Mouse (Mus musculus) limb, embryonic 12.5 days (tissue): ENCODE measurements around the gene Gm28043. TPM values are rescaled to one million over a fixed set of nuclear protein-coding genes. Genes with fewer than 3 reads are reported as not detected.

ENCODE experiments used
- ATAC-seq: fragments of 200-750 bp; cut with Nextera tagmentation; 2 replicates; pipeline ENCODE4 v1.8.0; 2017; ENCODE audit warnings: low read depth, moderate TSS enrichment; ENCODE audit not compliant: insufficient number of reproducible peaks, insufficient read depth, low FRiP score, low TSS enrichment
- H3K27ac ChIP-seq: fragments of 300-500 bp; sonication (generic); 2 replicates; pipeline ENCODE4 v1.5.1; 2016; ENCODE audit warnings: mild to moderate bottlenecking, moderate library complexity
- H3K27me3 ChIP-seq: fragments of 300-500 bp; sonication (generic); 2 replicates; pipeline ENCODE4 v1.6.1; 2016; ENCODE audit warnings: mild to moderate bottlenecking, moderate library complexity
- H3K36me3 ChIP-seq: fragments of 300-500 bp; sonication (generic); 2 replicates; pipeline ENCODE4 v1.6.1; 2016; ENCODE audit warnings: mild to moderate bottlenecking, moderate library complexity
- H3K4me1 ChIP-seq: fragments of 300-500 bp; sonication (generic); replicated peaks from 2 replicates; pipeline ENCODE4 v1.6.1; 2016
- H3K4me2 ChIP-seq: fragments of 300-500 bp; sonication (generic); 2 replicates; pipeline ENCODE4 v1.6.1; 2016; ENCODE audit warnings: mild to moderate bottlenecking, moderate library complexity
- H3K4me3 ChIP-seq: fragments of 300-500 bp; sonication (generic); replicated peaks from 2 replicates; pipeline ENCODE4 v1.5.1; 2016; ENCODE audit warnings: mild to moderate bottlenecking
- H3K9ac ChIP-seq: fragments of 300-500 bp; sonication (generic); replicated peaks from 2 replicates; pipeline ENCODE4 v1.6.1; 2016; ENCODE audit warnings: mild to moderate bottlenecking, moderate library complexity
- H3K9me3 ChIP-seq: fragments of 300-500 bp; sonication (generic); 2 replicates; pipeline ENCODE4 v1.6.1; 2016; ENCODE audit warnings: mild to moderate bottlenecking, moderate library complexity
- WGBS: fragments of 180-500 bp; shearing (Covaris S2); methylation state at CpG from one replicate; pipeline ENCODE4 v1.1.7; 2016; 5-methylcytosine and 5-hydroxymethylcytosine counted together
- polyA plus RNA-seq: library from polyadenylated mRNA; unstranded; fragments of >200 nt; fragmentation: Nextera tagmentation; extraction: Ambion mirVana; gene quantifications from 2 replicates; pipeline ENCODE4 v1.2.1, GENCODE M21; 2016

Gene Gm28043
- polyA plus RNA-seq, 1 experiment from 2014 or later, result 3.2 TPM

- Histone ChIP-seq H3K9me3 (no peaks in the 10 kb centered on the region), H3K36me3 (peaks cover 98% of the 10 kb centered on the region), H3K4me2 (no peak overlapping the region), H3K27ac (no peak overlapping the region), H3K27me3 (no peaks in the 10 kb centered on the region), H3K4me1 (no peaks in the 10 kb centered on the region), H3K9ac (no peak overlapping the region), H3K4me3 (no peak overlapping the region)
- WGBS, result 88% methylated on average over 6 of the region's 6 CpGs
- ATAC-seq, result no peak
Measured at GRCm38 (mm10) chr17:29698421-29698820, 83.7 kb downstream of the Gm28043 start.

GRCm38 (mm10) chr17:29700573-29700972, 85.9 kb downstream of the Gm28043 start:
- no peak overlapping the region for H3K4me2 ChIP-seq
- H3K27ac ChIP-seq, result no peak overlapping the region
- no peaks in the 10 kb centered on the region for H3K4me1 ChIP-seq
- H3K4me3 ChIP-seq, result no peak overlapping the region
- H3K9me3 ChIP-seq, result no peaks in the 10 kb centered on the region
- H3K27me3 ChIP-seq, result no peaks in the 10 kb centered on the region
- H3K9ac ChIP-seq, result no peak overlapping the region
- 89% methylated on average over 7 of the region's 7 CpGs for WGBS
- ATAC-seq, result no peak
- peaks cover 89% of the 10 kb centered on the region for H3K36me3 ChIP-seq

GRCm38 (mm10) chr17:29702938-29703710, 88.4 kb downstream of the Gm28043 start:
- Histone ChIP-seq H3K4me2 (no peak overlapping the region), H3K27ac (no peak overlapping the region), H3K4me3 (no peak overlapping the region), H3K27me3 (no peaks in the 10 kb centered on the region), H3K36me3 (peaks cover 65% of the 10 kb centered on the region), H3K9ac (no peak overlapping the region), H3K9me3 (no peaks in the 10 kb centered on the region), H3K4me1 (peaks cover 20% of the 10 kb centered on the region)
- 86% methylated on average over 4 of the region's 4 CpGs for WGBS
- no peak for ATAC-seq

GRCm38 (mm10) chr17:29704781-29705180, 90.1 kb downstream of the Gm28043 start:
- no peak overlapping the region for H3K9ac ChIP-seq
- no peak overlapping the region for H3K27ac ChIP-seq
- H3K4me3 ChIP-seq, result no peak overlapping the region
- peaks cover 37% of the 10 kb centered on the region for H3K4me1 ChIP-seq
- peaks cover 48% of the 10 kb centered on the region for H3K36me3 ChIP-seq
- no peaks in the 10 kb centered on the region for H3K9me3 ChIP-seq
- no peak for ATAC-seq
- no peak overlapping the region for H3K4me2 ChIP-seq
- H3K27me3 ChIP-seq, result no peaks in the 10 kb centered on the region
- WGBS, result 42% methylated on average over 3 of the region's 3 CpGs

- Histone ChIP-seq H3K9ac (no peak overlapping the region), H3K4me1 (peaks cover 48% of the 10 kb centered on the region), H3K4me2 (no peak overlapping the region), H3K27me3 (no peaks in the 10 kb centered on the region), H3K4me3 (no peak overlapping the region), H3K9me3 (no peaks in the 10 kb centered on the region), H3K27ac (no peak overlapping the region), H3K36me3 (peaks cover 37% of the 10 kb centered on the region)
- no peak for ATAC-seq
- 87% methylated on average over 5 of the region's 5 CpGs for WGBS
Measured at GRCm38 (mm10) chr17:29705881-29706280, 91.2 kb downstream of the Gm28043 start.

GRCm38 (mm10) chr17:29706981-29707545, 92.4 kb downstream of the Gm28043 start:
- H3K4me2 ChIP-seq, result no peak overlapping the region
- peaks cover 60% of the 10 kb centered on the region for H3K4me1 ChIP-seq
- no peaks in the 10 kb centered on the region for H3K27me3 ChIP-seq
- no peak overlapping the region for H3K9ac ChIP-seq
- no peak for ATAC-seq
- H3K27ac ChIP-seq, result 0 out of 2 replicates have a peak overlapping the region, but pooled peaks have one; percentile 7
- peaks cover 25% of the 10 kb centered on the region for H3K36me3 ChIP-seq
- no peaks in the 10 kb centered on the region for H3K9me3 ChIP-seq
- no peak overlapping the region for H3K4me3 ChIP-seq
- 23% methylated on average over 5 of the region's 5 CpGs for WGBS

- 72% methylated on average over 5 of the region's 5 CpGs for WGBS
- Histone ChIP-seq H3K4me2 (no peak overlapping the region), H3K9me3 (no peaks in the 10 kb centered on the region), H3K4me1 (peaks cover 71% of the 10 kb centered on the region), H3K27ac (no peak overlapping the region), H3K4me3 (no peak overlapping the region), H3K9ac (no peak overlapping the region), H3K36me3 (peaks cover 8% of the 10 kb centered on the region), H3K27me3 (no peaks in the 10 kb centered on the region)
- no peak for ATAC-seq
Measured at GRCm38 (mm10) chr17:29708783-29709182, 94.1 kb downstream of the Gm28043 start.

GRCm38 (mm10) chr17:29710562-29711044, 95.9 kb downstream of the Gm28043 start:
- Histone ChIP-seq H3K4me3 (no peak overlapping the region), H3K27ac (0 out of 2 replicates have a peak overlapping the region, but pooled peaks have one; percentile 29), H3K9me3 (no peaks in the 10 kb centered on the region), H3K36me3 (peaks cover 6% of the 10 kb centered on the region), H3K9ac (no peak overlapping the region), H3K4me1 (peaks cover 72% of the 10 kb centered on the region), H3K4me2 (no peak overlapping the region), H3K27me3 (no peaks in the 10 kb centered on the region)
- 52% methylated on average over 11 of the region's 11 CpGs for WGBS
- no peak for ATAC-seq

GRCm38 (mm10) chr17:29711076-29711744, 96.5 kb downstream of the Gm28043 start:
- Histone ChIP-seq H3K27me3 (no peaks in the 10 kb centered on the region), H3K27ac (peak overlapping the region; percentile 29; the same call in 1 of the 2 replicates), H3K4me2 (peak overlapping the region; percentile 5; the same call in 1 of the 2 replicates), H3K9me3 (no peaks in the 10 kb centered on the region), H3K4me1 (peaks cover 77% of the 10 kb centered on the region), H3K36me3 (peaks cover 6% of the 10 kb centered on the region), H3K4me3 (no peak overlapping the region), H3K9ac (no peak overlapping the region)
- no peak for ATAC-seq
- WGBS, result 53% methylated on average over 19 of the region's 19 CpGs

- peaks cover 6% of the 10 kb centered on the region for H3K36me3 ChIP-seq
- no peak for ATAC-seq
- 42% methylated on average over 8 of the region's 8 CpGs for WGBS
- H3K9ac ChIP-seq, result no peak overlapping the region
- H3K4me1 ChIP-seq, result peaks cover 73% of the 10 kb centered on the region
- peak overlapping the region; percentile 31; the same call in 1 of the 2 replicates for H3K27ac ChIP-seq
- peak overlapping the region; percentile 5; the same call in 1 of the 2 replicates for H3K4me2 ChIP-seq
- no peaks in the 10 kb centered on the region for H3K27me3 ChIP-seq
- no peak overlapping the region for H3K4me3 ChIP-seq
- H3K9me3 ChIP-seq, result no peaks in the 10 kb centered on the region
Measured at GRCm38 (mm10) chr17:29711745-29712431, 97.2 kb downstream of the Gm28043 start.

- H3K9ac ChIP-seq, result no peak overlapping the region
- no peaks in the 10 kb centered on the region for H3K9me3 ChIP-seq
- no peak overlapping the region for H3K4me2 ChIP-seq
- 34% methylated on average over 7 of the region's 7 CpGs for WGBS
- H3K27ac ChIP-seq, result 0 out of 2 replicates have a peak overlapping the region, but pooled peaks have one; percentile 19
- no peak overlapping the region for H3K4me3 ChIP-seq
- H3K4me1 ChIP-seq, result peaks cover 67% of the 10 kb centered on the region
- H3K36me3 ChIP-seq, result peaks cover 6% of the 10 kb centered on the region
- no peak for ATAC-seq
- no peaks in the 10 kb centered on the region for H3K27me3 ChIP-seq
Measured at GRCm38 (mm10) chr17:29712565-29712964, 97.9 kb downstream of the Gm28043 start.
